Mouse (Mus musculus) erythroid progenitor cell, adult 5-6 weeks (primary cell): ENCODE measurements around the gene Ifnab. TPM values are rescaled to one million over a fixed set of nuclear protein-coding genes. Genes with fewer than 3 reads are reported as not detected.

Source experiments
- ATAC-seq: replicated peaks from 2 replicates; pipeline ENCODE4 v1.8.0; 2016; ENCODE audit warnings: moderate number of reproducible peaks, mild to moderate bottlenecking, moderate TSS enrichment, inconsistent platforms; ENCODE audit not compliant: poor library complexity, low FRiP score, severe bottlenecking
- total RNA-seq, 2 experiments: library from RNA; stranded (forward) in 1 of 2; stranded (reverse) in 1 of 2; fragments of 150-400 nt in 1 of 2; fragments of 186-747, 209-891 nt in 1 of 2; gene quantifications; 2 replicates each; pipeline versions ENCODE4 v1.2.3 to v1.2.4; 2015 to 2017; ENCODE audit warnings: low replicate concordance in 2 of 2

Ifnab gene
- total RNA-seq (2015; ENCODE audit: low replicate concordance) (not detected in 2 replicates), total RNA-seq (2017; ENCODE audit: low replicate concordance) (not detected in 2 replicates)

DNA sequence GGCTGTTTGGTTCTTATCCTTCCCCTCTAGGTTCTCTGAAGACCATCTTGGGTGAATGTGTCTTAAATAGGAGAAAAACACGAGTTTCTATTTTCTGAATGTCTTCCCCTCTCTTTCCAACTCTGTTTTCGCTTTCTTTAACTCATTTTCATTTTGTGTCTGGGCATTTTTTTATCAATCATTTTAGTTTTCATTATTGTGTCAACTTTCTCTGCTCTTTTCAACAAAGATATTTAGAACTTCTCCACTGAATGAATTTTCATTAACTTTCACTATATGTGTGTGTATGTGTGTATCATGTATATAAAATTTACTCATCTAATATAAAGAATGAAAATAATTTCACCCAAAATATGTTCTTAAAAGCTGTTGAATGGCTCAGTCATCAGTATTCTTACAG, at the start of gene Ifnab:
Gene Ifnab (minus strand): TSS at position 101 of the 400 bp plus-strand sequence.
- no peak for ATAC-seq

DNA sequence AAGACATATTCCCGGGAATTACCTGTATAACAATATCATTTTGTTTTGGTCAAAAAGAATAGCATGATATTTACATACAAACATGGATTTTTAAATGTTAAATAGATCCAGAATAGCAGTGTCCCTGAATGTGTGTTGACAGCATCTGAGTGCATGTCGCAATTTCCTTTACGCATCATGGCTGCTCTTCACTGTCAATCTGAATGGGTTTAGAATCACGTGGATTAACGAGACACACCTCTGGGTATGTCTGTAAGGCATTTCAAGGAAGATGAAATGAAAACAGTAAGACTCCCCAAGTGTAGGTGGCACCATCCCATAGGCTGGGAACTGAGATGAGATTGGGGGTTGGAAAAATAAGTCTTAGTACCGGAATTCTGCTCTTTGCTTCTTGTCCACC, 47.9 kb upstream of the Ifnab start:
- no peak for ATAC-seq

DNA sequence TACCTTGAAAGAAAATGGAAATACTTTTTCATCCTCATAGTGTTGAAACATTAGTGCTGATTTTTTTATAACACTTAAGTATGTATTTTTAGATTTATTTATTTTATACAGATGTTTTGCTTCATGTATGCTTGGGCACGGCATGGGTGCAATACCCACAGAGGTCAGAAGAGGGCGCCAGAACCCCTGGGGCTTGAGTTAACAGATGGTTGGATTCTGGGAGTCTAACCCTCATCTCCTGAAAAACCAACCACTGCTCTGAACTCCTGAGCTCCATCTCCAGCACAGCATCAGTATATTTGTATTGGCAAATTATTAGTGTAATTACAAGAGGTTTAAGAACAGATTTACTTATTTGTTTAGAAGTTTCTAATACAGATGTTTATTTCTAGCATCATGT, 47.3 kb upstream of the Ifnab start:
- peak; percentile 71 for ATAC-seq

DNA sequence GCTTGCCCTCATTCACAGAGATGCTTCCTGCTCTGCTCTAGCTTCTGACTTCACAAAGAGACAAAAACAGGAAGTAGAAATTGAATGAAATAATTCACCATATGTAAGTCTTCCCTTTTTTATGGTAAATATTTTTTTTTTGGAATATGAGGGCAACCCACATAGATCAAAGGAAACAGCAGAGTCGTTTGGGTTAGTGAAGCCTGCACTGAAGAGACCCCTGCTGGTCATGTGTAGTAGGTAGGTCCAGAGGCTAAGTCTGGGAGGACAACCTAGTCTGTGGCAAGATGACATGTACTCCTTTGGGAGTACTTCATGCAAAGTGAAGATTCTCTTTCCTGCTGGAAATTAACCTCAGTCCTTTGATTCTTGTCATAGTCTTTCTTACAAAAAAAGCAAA, 36.2 kb upstream of the Ifnab start:
- no peak for ATAC-seq

DNA sequence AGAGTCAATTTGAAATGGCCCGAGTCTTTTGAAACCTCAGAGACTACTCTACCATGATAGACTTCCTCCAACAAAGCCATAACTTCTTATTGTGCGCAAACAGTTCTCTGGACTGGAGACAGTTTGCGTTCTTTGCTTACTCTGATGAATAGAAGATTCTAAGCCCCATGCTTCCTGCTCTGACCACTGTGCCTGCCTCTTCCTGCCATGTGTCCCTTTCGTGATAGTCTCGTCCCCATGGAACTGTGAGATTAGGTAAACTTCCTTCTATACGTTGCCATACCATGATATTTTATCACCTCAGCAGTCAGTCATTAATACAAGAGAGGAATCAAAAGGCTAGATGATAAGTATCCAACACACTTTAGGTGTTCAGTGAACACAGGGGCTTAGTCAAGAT, 35.6 kb upstream of the Ifnab start:
- ATAC-seq = no peak

DNA sequence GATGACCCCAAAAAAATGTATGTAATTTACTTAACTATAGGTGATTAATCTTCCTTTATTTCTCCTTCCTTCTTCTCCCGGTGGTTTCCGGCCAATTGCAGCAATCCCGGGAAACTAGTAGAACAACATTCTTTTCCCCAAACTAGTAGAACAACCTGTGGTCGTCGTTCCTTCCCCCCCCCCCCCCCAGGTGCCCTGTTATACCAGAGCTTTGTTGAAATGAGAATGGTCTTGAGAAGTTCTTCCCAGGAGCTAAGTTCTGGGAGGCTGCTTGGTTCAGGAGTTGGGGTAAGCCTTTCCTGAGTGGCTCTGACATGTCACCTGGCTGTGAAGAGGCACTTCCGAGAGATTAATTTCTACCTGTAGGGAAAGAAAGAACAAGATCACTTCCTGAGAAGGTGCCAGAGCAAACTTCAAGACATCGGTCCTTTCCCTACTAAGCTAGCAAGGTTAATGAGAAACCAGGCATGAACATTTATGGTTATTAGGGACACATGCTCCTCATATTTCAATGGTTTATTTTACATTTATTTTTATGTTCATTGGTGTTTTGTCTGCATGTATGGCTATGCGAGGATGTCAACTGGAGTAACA, 32.4 kb upstream of the Ifnab start:
- no peak for ATAC-seq

DNA sequence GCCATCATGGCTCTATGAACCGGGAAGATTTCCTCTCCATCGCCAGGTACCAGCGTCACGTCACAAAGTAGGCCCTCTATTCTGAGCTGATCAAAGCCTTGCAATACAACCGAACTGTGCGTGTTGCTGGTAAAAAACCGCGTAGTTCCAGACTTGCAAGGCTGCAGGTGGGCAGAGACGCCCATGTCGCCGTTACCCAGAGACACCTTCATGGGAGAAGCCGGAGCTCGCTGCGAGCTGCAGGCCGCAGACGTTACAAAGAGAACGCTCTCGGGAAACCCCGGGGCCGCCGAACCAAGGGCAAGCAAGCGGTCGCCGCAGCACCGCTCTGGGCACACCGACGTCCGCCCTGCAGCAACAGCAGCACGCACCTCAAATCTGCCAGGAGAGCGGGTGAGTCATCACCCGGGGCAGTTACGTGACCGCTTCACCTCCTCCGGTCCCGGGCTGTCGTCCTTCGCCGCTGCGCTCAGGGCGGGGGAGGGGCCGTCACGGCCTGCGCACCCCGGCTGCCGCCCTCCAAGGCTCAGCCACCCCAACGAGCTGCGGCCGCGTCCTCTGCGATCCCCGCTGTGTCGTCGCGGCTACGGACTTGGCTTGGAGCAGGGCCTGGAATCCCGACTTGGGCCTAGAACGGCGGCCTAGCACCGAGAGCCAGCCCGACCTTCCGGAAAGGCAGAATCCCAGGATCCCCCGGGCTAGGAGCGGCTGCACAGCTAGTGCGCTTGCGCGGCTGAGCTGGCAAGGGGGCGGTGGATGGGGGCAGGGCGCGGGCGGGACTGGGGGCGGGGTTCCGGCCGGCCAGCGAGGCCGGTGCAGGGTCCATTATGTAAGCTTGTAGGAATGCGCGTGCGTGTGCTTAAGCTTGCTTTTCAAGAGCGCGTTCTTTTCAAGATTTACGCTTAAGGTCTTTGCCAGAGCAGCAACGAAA, 30.9 kb upstream of the Ifnab start, which contains the start of the genes Gm26566 and Klhl9:
Gene Gm26566 (plus strand): TSS at position 15 of the 931 bp plus-strand sequence.
Gene Klhl9 (minus strand): TSS at position 675 of the 931 bp plus-strand sequence.
- ATAC-seq = peak; percentile 92

DNA sequence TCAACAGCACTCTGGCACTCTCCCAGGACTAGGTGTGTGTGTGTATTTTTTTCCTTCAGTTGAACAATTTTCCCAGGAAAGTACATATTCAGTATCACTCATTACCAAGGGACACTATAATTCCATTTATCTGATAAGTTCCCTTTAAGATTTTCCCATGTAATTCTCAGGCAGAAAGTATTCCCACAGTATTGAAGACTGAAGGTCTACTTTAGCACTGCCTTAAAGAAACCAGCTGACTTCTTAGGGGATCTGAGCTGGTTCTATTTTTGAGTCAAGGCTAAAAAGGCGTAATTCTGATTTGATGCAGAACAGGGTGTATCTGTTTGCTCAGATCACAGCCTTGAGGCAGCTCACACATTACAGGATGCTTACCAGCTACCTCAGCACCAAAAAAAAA, 27.6 kb upstream of the Ifnab start:
- no peak for ATAC-seq

DNA sequence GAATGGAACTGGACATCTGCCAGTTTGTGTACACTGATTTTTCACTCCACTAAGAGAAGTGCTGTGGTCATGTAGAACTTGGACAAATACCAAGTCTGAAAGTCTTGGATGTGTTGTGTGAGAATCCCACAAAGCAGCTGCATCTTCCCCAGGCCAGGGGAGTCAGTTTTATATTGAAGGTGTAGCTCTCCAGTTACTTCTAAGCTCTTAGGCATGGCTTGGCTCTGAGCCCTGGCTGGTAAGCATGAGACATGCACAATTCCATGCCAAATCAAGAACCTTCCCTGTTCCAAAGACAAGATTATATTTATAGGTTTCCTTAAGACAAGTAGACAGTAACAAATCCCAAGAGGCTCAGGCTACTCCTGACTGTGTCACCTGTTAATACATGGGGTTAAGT, 23.9 kb upstream of the Ifnab start:
- no peak for ATAC-seq

DNA sequence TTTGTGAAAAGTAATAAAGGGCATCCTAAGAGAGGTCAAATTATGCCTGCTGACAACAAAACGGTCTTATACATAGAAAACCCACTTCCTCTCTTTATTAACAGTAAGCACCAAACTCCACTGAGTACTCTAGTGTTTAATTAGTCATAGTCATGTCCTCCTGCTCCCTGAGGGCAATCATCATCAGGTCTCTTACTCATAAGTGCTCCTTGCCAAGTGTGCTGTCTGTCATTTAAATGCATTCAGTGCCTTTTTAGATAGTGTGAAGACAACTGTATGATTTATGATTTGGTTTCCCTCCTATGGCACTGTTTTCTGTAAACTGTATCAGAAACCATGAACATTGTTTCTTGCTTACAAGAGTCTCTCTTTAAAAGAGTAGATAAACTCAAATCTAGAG, 23.1 kb upstream of the Ifnab start:
- no peak for ATAC-seq

DNA sequence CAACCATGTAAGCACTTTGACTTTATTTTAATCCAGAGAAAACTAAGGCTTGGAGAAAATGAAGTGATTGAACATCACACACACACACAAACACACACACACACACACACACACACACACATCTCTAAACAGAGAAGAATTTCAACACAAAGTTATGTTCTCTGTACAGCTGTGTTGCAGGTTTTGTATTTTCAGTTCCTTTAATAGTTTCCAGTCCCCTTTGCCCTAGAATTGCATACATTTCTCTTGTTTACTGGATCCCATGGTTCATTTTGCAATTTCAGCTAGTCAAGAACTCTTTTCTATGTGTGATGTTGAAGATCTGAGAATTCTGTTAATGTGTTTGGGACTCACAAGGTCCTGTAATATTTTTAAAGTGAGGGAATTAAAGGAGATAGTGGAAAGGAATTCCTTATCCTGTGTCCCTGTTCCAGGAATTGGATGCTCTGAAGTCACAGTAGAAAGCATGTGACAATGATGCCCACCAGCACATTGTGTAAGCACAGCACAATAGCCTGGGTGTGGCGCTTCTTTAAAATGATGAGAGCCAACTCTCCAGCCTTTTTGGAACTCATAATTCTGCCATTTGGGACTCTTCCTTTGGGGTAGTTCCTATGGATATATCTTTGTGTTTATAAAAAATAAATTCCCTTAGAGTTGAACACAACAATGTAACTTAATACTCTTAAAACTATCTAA, 16.1 kb upstream of the Ifnab start:
- ATAC-seq = no peak

DNA sequence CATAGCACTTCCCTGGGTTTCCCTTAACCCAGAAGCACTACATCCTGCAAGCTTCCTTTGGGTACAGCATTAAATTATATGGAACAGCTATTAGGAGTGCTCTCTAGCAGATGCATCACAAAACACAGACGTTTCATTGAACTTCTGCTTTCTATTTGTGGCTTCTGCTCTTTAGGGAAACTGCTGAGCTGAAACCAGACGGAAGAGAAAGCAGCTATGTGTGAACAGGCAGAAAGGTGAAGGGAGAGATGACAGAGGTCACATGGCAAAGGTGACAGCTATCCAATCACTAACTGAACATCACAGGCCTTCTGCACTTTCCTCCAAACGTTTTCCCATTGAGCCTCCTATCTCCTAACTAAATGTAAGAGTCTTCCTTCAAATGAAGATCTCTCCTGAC, 14.8 kb upstream of the Ifnab start:
- no peak for ATAC-seq

DNA sequence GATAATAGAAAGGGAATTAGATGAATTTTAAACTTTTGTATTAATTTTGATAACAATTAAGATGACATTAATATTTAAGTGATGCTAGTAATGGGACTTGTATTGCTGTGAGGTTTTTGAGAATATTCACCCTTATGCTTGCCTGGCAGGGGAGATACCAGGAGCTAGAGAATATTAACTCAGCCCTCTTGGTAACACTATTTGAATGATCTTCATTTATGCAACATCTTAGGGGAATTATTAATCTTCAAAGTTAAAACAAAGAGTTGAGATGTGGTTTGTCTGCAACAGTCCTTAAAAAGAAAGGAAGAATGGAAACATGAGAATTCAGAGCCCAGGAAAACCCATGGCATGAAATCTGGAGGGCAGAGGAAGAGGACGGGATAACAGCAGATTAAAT, 8.1 kb upstream of the Ifnab start:
- ATAC-seq = no peak

DNA sequence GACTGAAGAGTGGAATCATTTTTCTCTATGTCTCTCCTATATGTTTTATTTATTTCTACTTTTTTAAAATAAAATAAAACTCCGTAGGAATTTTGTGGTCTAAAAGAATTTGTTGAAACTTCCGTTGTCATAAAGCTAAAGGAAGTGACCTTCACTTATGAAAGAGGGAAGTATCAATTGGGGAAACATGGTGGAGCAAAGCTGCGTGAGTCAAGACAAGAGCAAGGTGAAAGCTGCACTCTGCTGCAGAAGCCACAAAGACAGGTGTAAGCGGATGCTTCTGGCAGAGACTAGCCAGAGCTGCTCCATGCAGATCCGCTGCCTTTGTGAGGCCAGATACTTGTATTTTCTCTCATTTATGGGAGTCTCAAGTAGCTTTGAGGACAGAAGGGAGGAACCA, 7.6 kb upstream of the Ifnab start:
- no peak for ATAC-seq

DNA sequence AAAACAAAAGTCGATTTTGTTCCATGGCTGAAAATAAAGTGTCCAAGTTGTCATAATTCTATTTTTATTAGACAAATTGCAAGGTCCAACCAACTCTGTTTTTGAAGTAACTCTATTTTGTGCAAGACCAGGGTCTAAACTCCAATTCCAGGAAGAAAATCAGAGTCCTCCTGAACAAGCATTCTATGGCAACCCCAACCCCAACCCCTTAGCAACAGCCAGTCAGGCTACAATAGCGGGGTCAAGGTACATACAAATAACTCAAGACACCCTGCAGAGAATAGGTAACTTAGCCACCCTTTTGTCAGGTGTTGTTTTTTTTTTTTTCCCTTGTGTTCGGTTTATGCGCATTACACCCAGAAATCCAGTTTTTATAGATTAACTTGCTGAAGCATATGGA, 6.6 kb upstream of the Ifnab start:
- no peak for ATAC-seq

DNA sequence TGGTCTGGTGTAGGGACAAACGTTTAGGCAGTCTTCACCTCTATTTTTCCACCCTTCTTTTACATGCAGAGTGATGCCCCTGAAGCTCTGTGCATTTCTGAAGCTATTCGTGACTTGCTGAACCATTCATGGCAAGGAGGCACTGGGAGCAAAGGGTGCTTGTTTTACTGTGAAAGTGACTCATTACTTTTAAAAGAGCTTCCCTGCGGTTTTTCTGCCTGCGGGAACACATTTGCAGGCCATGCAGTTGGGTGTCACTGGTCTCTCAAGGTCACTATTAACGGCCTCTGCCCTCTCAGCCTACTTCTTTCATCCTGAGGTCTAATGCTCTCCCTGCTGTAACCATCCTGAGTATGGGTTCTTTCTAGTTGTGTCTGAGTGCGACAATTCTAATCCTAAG, 5.9 kb upstream of the Ifnab start:
- no peak for ATAC-seq

DNA sequence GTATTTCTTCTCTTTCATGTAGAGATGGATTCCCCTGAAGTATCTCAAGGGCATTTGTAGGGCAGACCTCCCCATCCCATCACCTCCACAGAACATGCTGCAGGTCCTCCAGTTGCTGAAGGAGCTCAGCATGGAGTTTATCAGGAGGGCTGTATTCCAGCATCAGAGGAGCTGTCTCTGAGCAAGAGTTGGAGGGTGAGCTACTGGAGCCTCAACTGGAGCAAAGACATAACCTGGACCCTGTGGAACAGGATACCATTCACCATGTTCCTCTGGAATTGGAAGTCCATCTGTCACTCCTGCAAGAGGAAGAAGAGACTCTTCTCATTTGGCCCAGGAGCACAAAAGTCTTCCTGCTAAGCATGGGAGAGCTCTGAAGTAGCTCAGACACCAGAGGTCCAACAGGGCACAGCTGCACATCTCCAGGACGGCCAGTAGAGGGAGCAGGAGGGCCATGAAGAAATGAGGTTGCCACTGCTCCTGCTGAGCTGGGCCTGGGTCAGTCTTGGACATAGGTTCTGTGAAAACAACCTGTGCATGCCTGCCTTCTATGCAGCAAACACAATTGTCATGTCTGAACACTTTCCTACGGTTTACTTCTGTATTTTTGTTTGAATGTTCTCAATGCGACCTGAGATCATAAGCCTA, 5.2 kb upstream of the Ifnab start:
- peak; percentile 95 for ATAC-seq

DNA sequence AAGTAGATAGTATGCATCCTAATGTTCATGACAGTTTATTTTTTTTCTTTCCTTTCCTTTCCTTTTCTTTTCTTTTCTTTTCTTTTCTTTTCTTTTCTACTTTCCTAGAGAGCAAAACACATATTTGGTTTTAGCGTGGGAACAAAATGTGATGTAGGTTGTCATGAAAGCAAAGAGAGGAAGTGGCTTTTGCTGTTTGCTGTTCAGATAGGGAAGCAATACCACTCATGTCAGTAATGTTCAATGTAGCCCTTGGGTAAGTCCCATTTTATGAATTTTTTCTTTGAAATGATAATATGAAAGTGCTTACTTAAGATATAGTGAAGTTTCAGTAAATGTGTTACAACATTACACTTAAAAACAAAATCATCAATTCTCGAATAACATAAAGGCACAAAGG, 2.2 kb upstream of the Ifnab start:
- ATAC-seq = no peak

DNA sequence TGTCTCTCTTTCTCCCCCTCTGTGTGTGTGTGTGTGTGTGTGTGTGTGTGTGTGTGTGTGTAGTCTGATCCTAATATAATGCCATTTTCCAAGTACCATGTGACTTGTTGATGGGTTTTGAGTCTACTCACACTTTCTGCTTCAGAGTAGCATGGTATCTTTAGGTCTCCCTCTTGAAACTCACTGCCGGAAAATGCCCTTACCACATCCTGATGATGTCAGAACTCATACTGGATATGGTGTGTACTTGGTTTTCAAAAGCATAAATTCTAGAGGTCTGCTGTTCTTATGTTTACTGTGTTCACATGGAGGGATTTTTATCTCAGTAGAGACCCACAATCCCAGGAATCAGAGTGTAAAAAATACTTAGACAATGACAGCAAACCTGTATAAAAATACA, 1.4 kb upstream of the Ifnab start:
- no peak for ATAC-seq

DNA sequence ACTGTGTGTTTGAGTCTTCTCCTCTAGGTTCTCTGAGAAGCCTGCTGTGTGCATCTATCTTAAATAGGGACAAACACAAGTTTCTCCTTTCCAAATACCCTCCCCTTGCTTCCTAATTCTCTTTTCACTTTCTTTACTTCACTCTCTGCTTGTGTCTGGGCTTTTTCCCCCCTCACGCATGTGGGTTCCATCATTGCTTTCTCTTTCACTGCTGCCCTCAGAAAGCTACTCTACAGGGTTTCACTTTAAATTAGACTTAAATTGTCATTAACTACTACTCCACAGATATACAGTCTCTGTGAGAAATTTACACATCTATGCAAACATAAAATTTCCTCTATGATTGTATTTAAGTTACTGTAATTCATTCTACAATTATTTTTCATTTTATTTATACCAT, 7.3 kb downstream of the Ifnab start, which contains the start of gene Ifna2:
Gene Ifna2 (minus strand): TSS at position 101 of the 400 bp plus-strand sequence.
- no peak for ATAC-seq
